Mouse (Mus musculus): ENCODE data around the gene S100a8. TPM values are rescaled to one million over a fixed set of nuclear protein-coding genes. Genes with fewer than 3 reads are reported as not detected.
A peak's percentile ranks its signal among the peaks of the same experiment; 100 is the strongest.

S100a8 gene
- polyA plus RNA-seq, 1 experiment = not detected

GRCm38 (mm10) chr3:90683929-90684328 lies 15.2 kb downstream of the S100a8 start:
- Histone ChIP-seq H3K79me2 (ENCODE audit: control insufficient read depth, insufficient read depth) (no peaks in the 10 kb centered on the region), H3K4me3 (ENCODE audit: insufficient read depth, poor library complexity, severe bottlenecking) (no peak overlapping the region), H3ac (ENCODE audit: control insufficient read depth, insufficient read length, low read depth) (no peak overlapping the region), H3K79me3 (ENCODE audit: low read depth) (no peaks in the 10 kb centered on the region), H3K27me3 (ENCODE audit: control insufficient read depth, insufficient read depth, insufficient read length) (peaks cover 4% of the 10 kb centered on the region), H3K36me3 (ENCODE audit: control insufficient read depth, insufficient read depth) (no peaks in the 10 kb centered on the region)
- no peak for TF ChIP-seq CTCF (IDR thresholded peaks at IDR 0.05; ENCODE audit: control insufficient read depth, insufficient read depth, insufficient read length)
- TF ChIP-seq FOSL1 (IDR thresholded peaks at IDR 0.05; ENCODE audit: insufficient read depth, low read length, poor library complexity, severe bottlenecking) = no peak
- TF ChIP-seq CEBPB (IDR thresholded peaks at IDR 0.05; ENCODE audit: low read depth) = no peak
- no peak for TF ChIP-seq MYOG (IDR thresholded peaks at IDR 0.05; ENCODE audit: control insufficient read depth, extremely low read depth, insufficient read length)
- TF ChIP-seq MYOD1 (IDR thresholded peaks at IDR 0.05; ENCODE audit: control insufficient read depth, insufficient read length, low read depth) = no peak
- TF ChIP-seq USF1 (IDR thresholded peaks at IDR 0.05; ENCODE audit: low read depth) = no peak
- TF ChIP-seq MAX (IDR thresholded peaks at IDR 0.05) = no peak

- Histone ChIP-seq H3K79me3 (ENCODE audit: low read depth) (no peaks in the 10 kb centered on the region), H3ac (ENCODE audit: control insufficient read depth, insufficient read length, low read depth) (no peak overlapping the region), H3K79me2 (ENCODE audit: control insufficient read depth, insufficient read depth) (no peaks in the 10 kb centered on the region), H3K36me3 (ENCODE audit: control insufficient read depth, insufficient read depth) (no peaks in the 10 kb centered on the region), H3K4me3 (ENCODE audit: insufficient read depth, poor library complexity, severe bottlenecking) (no peak overlapping the region), H3K27me3 (ENCODE audit: control insufficient read depth, insufficient read depth, insufficient read length) (peaks cover 13% of the 10 kb centered on the region)
- TF ChIP-seq CEBPB (IDR thresholded peaks at IDR 0.05; ENCODE audit: low read depth) = no peak
- no peak for TF ChIP-seq USF1 (IDR thresholded peaks at IDR 0.05; ENCODE audit: low read depth)
- no peak for TF ChIP-seq FOSL1 (IDR thresholded peaks at IDR 0.05; ENCODE audit: insufficient read depth, low read length, poor library complexity, severe bottlenecking)
- TF ChIP-seq MYOD1 (IDR thresholded peaks at IDR 0.05; ENCODE audit: control insufficient read depth, insufficient read length, low read depth) = no peak
- no peak for TF ChIP-seq MAX (IDR thresholded peaks at IDR 0.05)
- no peak for TF ChIP-seq CTCF (IDR thresholded peaks at IDR 0.05; ENCODE audit: control insufficient read depth, insufficient read depth, insufficient read length)
These were observed 18.1 kb downstream of the S100a8 start for GRCm38 (mm10) chr3:90686835-90687234.

GRCm38 (mm10) chr3:90693496-90693895 lies 24.7 kb downstream of the S100a8 start:
- Histone ChIP-seq H3K79me3 (ENCODE audit: low read depth) (no peaks in the 10 kb centered on the region), H3K79me2 (ENCODE audit: control insufficient read depth, insufficient read depth) (no peaks in the 10 kb centered on the region), H3K27me3 (ENCODE audit: control insufficient read depth, insufficient read depth, insufficient read length) (peaks cover 27% of the 10 kb centered on the region), H3ac (ENCODE audit: control insufficient read depth, insufficient read length, low read depth) (no peak overlapping the region), H3K4me3 (ENCODE audit: insufficient read depth, poor library complexity, severe bottlenecking) (no peak overlapping the region), H3K36me3 (ENCODE audit: control insufficient read depth, insufficient read depth) (no peaks in the 10 kb centered on the region)
- TF ChIP-seq MYOG (IDR thresholded peaks at IDR 0.05; ENCODE audit: control insufficient read depth, extremely low read depth, insufficient read length) (no peak), USF1 (IDR thresholded peaks at IDR 0.05; ENCODE audit: low read depth) (no peak), FOSL1 (IDR thresholded peaks at IDR 0.05; ENCODE audit: insufficient read depth, low read length, poor library complexity, severe bottlenecking) (no peak), CEBPB (IDR thresholded peaks at IDR 0.05; ENCODE audit: low read depth) (no peak), CTCF (IDR thresholded peaks at IDR 0.05; ENCODE audit: control insufficient read depth, insufficient read depth, insufficient read length) (no peak), MYOD1 (IDR thresholded peaks at IDR 0.05; ENCODE audit: control insufficient read depth, insufficient read length, low read depth) (no peak), MAX (IDR thresholded peaks at IDR 0.05) (no peak)

GRCm38 (mm10) chr3:90695613-90696012 lies 26.8 kb downstream of the S100a8 start, which contains the start of gene S100a9:
S100a9 (minus strand) TSS chr3:90695721.
- no peak for TF ChIP-seq CEBPB (IDR thresholded peaks at IDR 0.05; ENCODE audit: low read depth)
- H3K27me3 ChIP-seq (ENCODE audit: control insufficient read depth, insufficient read depth, insufficient read length) = peaks cover 24% of the 10 kb centered on the region

GRCm38 (mm10) chr3:90702244-90702643 lies 33.5 kb downstream of the S100a8 start:
- no peaks in the 10 kb centered on the region for H3K79me3 ChIP-seq (ENCODE audit: low read depth)
- H3K27me3 ChIP-seq (ENCODE audit: control insufficient read depth, insufficient read depth, insufficient read length) = peaks cover 3% of the 10 kb centered on the region
- no peak overlapping the region for H3K4me3 ChIP-seq (ENCODE audit: insufficient read depth, poor library complexity, severe bottlenecking)
- H3ac ChIP-seq (ENCODE audit: control insufficient read depth, insufficient read length, low read depth) = no peak overlapping the region
- no peaks in the 10 kb centered on the region for H3K36me3 ChIP-seq (ENCODE audit: control insufficient read depth, insufficient read depth)
- no peaks in the 10 kb centered on the region for H3K79me2 ChIP-seq (ENCODE audit: control insufficient read depth, insufficient read depth)
- no peak for TF ChIP-seq MYOD1 (IDR thresholded peaks at IDR 0.05; ENCODE audit: control insufficient read depth, insufficient read length, low read depth)
- TF ChIP-seq FOSL1 (IDR thresholded peaks at IDR 0.05; ENCODE audit: insufficient read depth, low read length, poor library complexity, severe bottlenecking) = no peak
- TF ChIP-seq MAX (IDR thresholded peaks at IDR 0.05) = no peak
- TF ChIP-seq USF1 (IDR thresholded peaks at IDR 0.05; ENCODE audit: low read depth) = no peak
- TF ChIP-seq MYOG (IDR thresholded peaks at IDR 0.05; ENCODE audit: control insufficient read depth, extremely low read depth, insufficient read length) = no peak
- TF ChIP-seq CEBPB (IDR thresholded peaks at IDR 0.05; ENCODE audit: low read depth) = no peak
- no peak for TF ChIP-seq CTCF (IDR thresholded peaks at IDR 0.05; ENCODE audit: control insufficient read depth, insufficient read depth, insufficient read length)

More at GRCm38 (mm10) chr3:90695613-90696012, 26.8 kb downstream of the S100a8 start, which contains the start of gene S100a9:
- Histone ChIP-seq H3K79me3 (ENCODE audit: low read depth) (no peaks in the 10 kb centered on the region), H3K79me2 (ENCODE audit: control insufficient read depth, insufficient read depth) (no peaks in the 10 kb centered on the region), H3ac (ENCODE audit: control insufficient read depth, insufficient read length, low read depth) (no peak within 1 kb of the TSS), H3K36me3 (ENCODE audit: control insufficient read depth, insufficient read depth) (no peaks in the 10 kb centered on the region), H3K4me3 (ENCODE audit: insufficient read depth, poor library complexity, severe bottlenecking) (no peak within 1 kb of the TSS)

GRCm38 (mm10) chr3:90708523-90709202 lies 39.9 kb downstream of the S100a8 start:
- H3K79me2 ChIP-seq (ENCODE audit: control insufficient read depth, insufficient read depth) = no peaks in the 10 kb centered on the region
- no peaks in the 10 kb centered on the region for H3K79me3 ChIP-seq (ENCODE audit: low read depth)
- TF ChIP-seq FOSL1 (IDR thresholded peaks at IDR 0.05; ENCODE audit: insufficient read depth, low read length, poor library complexity, severe bottlenecking) = no peak
- TF ChIP-seq MAX (IDR thresholded peaks at IDR 0.05) = no peak
- TF ChIP-seq MYOG (IDR thresholded peaks at IDR 0.05; ENCODE audit: control insufficient read depth, extremely low read depth, insufficient read length) = no peak
- TF ChIP-seq CEBPB (IDR thresholded peaks at IDR 0.05; ENCODE audit: low read depth) = peak; percentile 68
- TF ChIP-seq USF1 (IDR thresholded peaks at IDR 0.05; ENCODE audit: low read depth) = no peak
- peak; percentile 9 for TF ChIP-seq CTCF (IDR thresholded peaks at IDR 0.05; ENCODE audit: control insufficient read depth, insufficient read depth, insufficient read length)
- TF ChIP-seq MYOD1 (IDR thresholded peaks at IDR 0.05; ENCODE audit: control insufficient read depth, insufficient read length, low read depth) = no peak
- H3K4me3 ChIP-seq (ENCODE audit: insufficient read depth, poor library complexity, severe bottlenecking) = no peak overlapping the region
- no peaks in the 10 kb centered on the region for H3K36me3 ChIP-seq (ENCODE audit: control insufficient read depth, insufficient read depth)
- no peak overlapping the region for H3ac ChIP-seq (ENCODE audit: control insufficient read depth, insufficient read length, low read depth)
- peaks cover 3% of the 10 kb centered on the region for H3K27me3 ChIP-seq (ENCODE audit: control insufficient read depth, insufficient read depth, insufficient read length)

Measured in C2C12 (cell line).